Mouse (Mus musculus) hindbrain, embryonic 10.5 days (tissue): ENCODE measurements around the gene Gm42906. TPM values are rescaled to one million over a fixed set of nuclear protein-coding genes. Genes with fewer than 3 reads are reported as not detected.

Experiments
- DNase-seq: peaks from one replicate; pipeline ENCODE4 v3.0.0-alpha.2; 2017; ENCODE audit warnings: low spot score
- H3K27ac ChIP-seq: fragments of 300-500 bp; sonication (generic); 2 replicates; pipeline ENCODE4 v1.5.1; 2016; ENCODE audit warnings: mild to moderate bottlenecking, moderate library complexity
- H3K27me3 ChIP-seq: fragments of 300-500 bp; sonication (generic); 2 replicates; pipeline ENCODE4 v1.6.1; 2016; ENCODE audit warnings: mild to moderate bottlenecking; ENCODE audit not compliant: poor library complexity, insufficient read depth, severe bottlenecking
- H3K36me3 ChIP-seq: fragments of 300-500 bp; sonication (generic); 2 replicates; pipeline ENCODE4 v1.6.1; 2016; ENCODE audit warnings: mild to moderate bottlenecking, moderate library complexity
- H3K4me1 ChIP-seq: fragments of 300-500 bp; sonication (generic); replicated peaks from 2 replicates; pipeline ENCODE4 v1.6.1; 2016; ENCODE audit warnings: mild to moderate bottlenecking
- H3K4me3 ChIP-seq: fragments of 300-500 bp; sonication (generic); 2 replicates; pipeline ENCODE4 v1.5.1; 2016; ENCODE audit warnings: mild to moderate bottlenecking, moderate library complexity
- H3K9me3 ChIP-seq: fragments of 300-500 bp; sonication (generic); 2 replicates; pipeline ENCODE4 v1.6.1; 2016; ENCODE audit warnings: mild to moderate bottlenecking, moderate library complexity
- WGBS: fragments of 180-500 bp; shearing (Covaris S2); methylation state at CpG from one replicate; pipeline ENCODE4 v1.1.7; 2016; 5-methylcytosine and 5-hydroxymethylcytosine counted together
- polyA plus RNA-seq: library from polyadenylated mRNA; unstranded; fragments of >200 nt; fragmentation: Nextera tagmentation; extraction: Ambion mirVana; gene quantifications from 2 replicates; pipeline ENCODE4 v1.2.1, GENCODE M21; 2016

Gene Gm42906
- polyA plus RNA-seq, 1 experiment from 2014 or later, result not detected

GRCm38 (mm10) chr5:151376931-151377330 lies 51.0 kb downstream of the Gm42906 start:
- 86% methylated on average over 4 of the region's 4 CpGs for WGBS

GRCm38 (mm10) chr5:151374825-151375224 lies 53.1 kb downstream of the Gm42906 start:
- no peaks in the 10 kb centered on the region for H3K36me3 ChIP-seq
- no peaks in the 10 kb centered on the region for H3K4me1 ChIP-seq
- H3K27ac ChIP-seq, result no peak overlapping the region
- H3K27me3 ChIP-seq, result no peaks in the 10 kb centered on the region
- WGBS, result 79% methylated on average over 2 of the region's 2 CpGs
- no peak for DNase-seq
- H3K4me3 ChIP-seq, result no peak overlapping the region
- H3K9me3 ChIP-seq, result no peaks in the 10 kb centered on the region

More at GRCm38 (mm10) chr5:151376931-151377330, 51.0 kb downstream of the Gm42906 start:
- Histone ChIP-seq H3K36me3 (no peaks in the 10 kb centered on the region), H3K4me1 (no peaks in the 10 kb centered on the region), H3K27me3 (no peaks in the 10 kb centered on the region), H3K4me3 (no peak overlapping the region), H3K27ac (no peak overlapping the region), H3K9me3 (no peaks in the 10 kb centered on the region)
- no peak for DNase-seq

GRCm38 (mm10) chr5:151371130-151371529 lies 56.8 kb downstream of the Gm42906 start:
- Histone ChIP-seq H3K4me1 (peaks cover 16% of the 10 kb centered on the region), H3K4me3 (no peak overlapping the region), H3K9me3 (no peaks in the 10 kb centered on the region), H3K36me3 (no peaks in the 10 kb centered on the region), H3K27ac (no peak overlapping the region), H3K27me3 (no peaks in the 10 kb centered on the region)
- 91% methylated on average over 2 of the region's 2 CpGs for WGBS
- DNase-seq, result no peak

- no peak for DNase-seq
- WGBS, result 61% methylated on average over 5 of the region's 5 CpGs
Observed at GRCm38 (mm10) chr5:151369306-151369721, 58.6 kb downstream of the Gm42906 start.

GRCm38 (mm10) chr5:151368395-151369190 lies 59.4 kb downstream of the Gm42906 start:
- WGBS, result under 1% methylated on average over 75 of the region's 75 CpGs
- H3K36me3 ChIP-seq, result no peaks in the 10 kb centered on the region

More at GRCm38 (mm10) chr5:151369306-151369721, 58.6 kb downstream of the Gm42906 start:
- no peaks in the 10 kb centered on the region for H3K36me3 ChIP-seq
- H3K27ac ChIP-seq, result peak overlapping the region; percentile 95
- no peaks in the 10 kb centered on the region for H3K27me3 ChIP-seq
- H3K4me3 ChIP-seq, result peak overlapping the region; percentile 59
- peaks cover 16% of the 10 kb centered on the region for H3K4me1 ChIP-seq
- no peaks in the 10 kb centered on the region for H3K9me3 ChIP-seq

GRCm38 (mm10) chr5:151367881-151368394 lies 60.0 kb downstream of the Gm42906 start:
- H3K27ac ChIP-seq, result peak overlapping the region; percentile 95

More at GRCm38 (mm10) chr5:151368395-151369190, 59.4 kb downstream of the Gm42906 start:
- no peaks in the 10 kb centered on the region for H3K9me3 ChIP-seq
- H3K4me1 ChIP-seq, result peaks cover 16% of the 10 kb centered on the region
- DNase-seq, result peak; percentile 100
- peak overlapping the region; percentile 59 for H3K4me3 ChIP-seq
- H3K27me3 ChIP-seq, result no peaks in the 10 kb centered on the region
- H3K27ac ChIP-seq, result peak overlapping the region; percentile 95

GRCm38 (mm10) chr5:151367317-151367716 lies 60.6 kb downstream of the Gm42906 start:
- peak overlapping the region; percentile 95 for H3K27ac ChIP-seq

More at GRCm38 (mm10) chr5:151367881-151368394, 60.0 kb downstream of the Gm42906 start:
- Histone ChIP-seq H3K4me1 (peaks cover 16% of the 10 kb centered on the region), H3K9me3 (no peaks in the 10 kb centered on the region), H3K27me3 (no peaks in the 10 kb centered on the region), H3K4me3 (peak overlapping the region; percentile 59), H3K36me3 (no peaks in the 10 kb centered on the region)
- WGBS, result 14% methylated on average over 16 of the region's 16 CpGs
- DNase-seq, result no peak

GRCm38 (mm10) chr5:151363343-151364000 lies 64.5 kb downstream of the Gm42906 start:
- Histone ChIP-seq H3K27me3 (no peaks in the 10 kb centered on the region), H3K36me3 (no peaks in the 10 kb centered on the region), H3K9me3 (no peaks in the 10 kb centered on the region), H3K4me1 (peaks cover 7% of the 10 kb centered on the region; the same call in 1 of the 2 replicates), H3K27ac (no peak overlapping the region), H3K4me3 (no peak overlapping the region)
- 75% methylated on average over 3 of the region's 3 CpGs for WGBS
- DNase-seq, result no peak

More at GRCm38 (mm10) chr5:151367317-151367716, 60.6 kb downstream of the Gm42906 start:
- Histone ChIP-seq H3K4me1 (peaks cover 16% of the 10 kb centered on the region), H3K27me3 (no peaks in the 10 kb centered on the region), H3K36me3 (no peaks in the 10 kb centered on the region), H3K4me3 (peak overlapping the region; percentile 59), H3K9me3 (no peaks in the 10 kb centered on the region)
- WGBS, result 89% methylated on average over 1 of the region's 1 CpGs
- DNase-seq, result no peak

GRCm38 (mm10) chr5:151349616-151350015 lies 78.3 kb downstream of the Gm42906 start:
- H3K9me3 ChIP-seq, result 0 out of 2 replicates have a peak, but pooled peaks cover 3% of the 10 kb centered on the region
- no peaks in the 10 kb centered on the region for H3K27me3 ChIP-seq
- H3K4me3 ChIP-seq, result no peak overlapping the region
- DNase-seq, result no peak
- no peaks in the 10 kb centered on the region for H3K4me1 ChIP-seq
- 90% methylated on average over 1 of the region's 1 CpGs for WGBS
- no peaks in the 10 kb centered on the region for H3K36me3 ChIP-seq
- no peak overlapping the region for H3K27ac ChIP-seq

- DNase-seq, result no peak
- Histone ChIP-seq H3K27ac (no peak overlapping the region), H3K27me3 (no peaks in the 10 kb centered on the region), H3K9me3 (0 out of 2 replicates have a peak, but pooled peaks cover 3% of the 10 kb centered on the region), H3K4me1 (no peaks in the 10 kb centered on the region), H3K36me3 (no peaks in the 10 kb centered on the region), H3K4me3 (no peak overlapping the region)
- 71% methylated on average over 3 of the region's 3 CpGs for WGBS
Observed at GRCm38 (mm10) chr5:151348418-151348817, 79.5 kb downstream of the Gm42906 start.

GRCm38 (mm10) chr5:151346626-151347025 lies 81.3 kb downstream of the Gm42906 start:
- Histone ChIP-seq H3K36me3 (no peaks in the 10 kb centered on the region), H3K4me1 (no peaks in the 10 kb centered on the region), H3K27ac (no peak overlapping the region), H3K4me3 (no peak overlapping the region), H3K27me3 (no peaks in the 10 kb centered on the region), H3K9me3 (no peaks in the 10 kb centered on the region)
- no peak for DNase-seq
- 93% methylated on average over 8 of the region's 8 CpGs for WGBS

- no peaks in the 10 kb centered on the region for H3K4me1 ChIP-seq
- no peaks in the 10 kb centered on the region for H3K27me3 ChIP-seq
- no peak overlapping the region for H3K27ac ChIP-seq
- no peaks in the 10 kb centered on the region for H3K9me3 ChIP-seq
- WGBS, result 86% methylated on average over 4 of the region's 4 CpGs
- no peak overlapping the region for H3K4me3 ChIP-seq
- DNase-seq, result no peak
- no peaks in the 10 kb centered on the region for H3K36me3 ChIP-seq
Observed at GRCm38 (mm10) chr5:151344737-151345136, 83.2 kb downstream of the Gm42906 start.

- H3K4me3 ChIP-seq, result no peak overlapping the region
- H3K36me3 ChIP-seq, result no peaks in the 10 kb centered on the region
- H3K9me3 ChIP-seq, result no peaks in the 10 kb centered on the region
- no peak for DNase-seq
- no peaks in the 10 kb centered on the region for H3K27me3 ChIP-seq
- H3K4me1 ChIP-seq, result no peaks in the 10 kb centered on the region
- no peak overlapping the region for H3K27ac ChIP-seq
Observed at GRCm38 (mm10) chr5:151333686-151334085, 94.3 kb downstream of the Gm42906 start.
